Mouse (Mus musculus) brain, embryonic 14.5 days (tissue): Measurements from ENCODE around the gene Mboat2.

ENCODE experiments used
- CTCF ChIP-seq: fragments of 200-500 bp; IDR thresholded peaks from 2 replicates; pipeline ENCODE4 v1.5.1; 2012; ENCODE audit warnings: inconsistent platforms, mild to moderate bottlenecking, moderate library complexity, borderline replicate concordance; ENCODE audit not compliant: insufficient read depth, insufficient read length; ENCODE audit errors: extremely low read depth
- POLR2A ChIP-seq: fragments of 200-500 bp; IDR thresholded peaks from 2 replicates; pipeline ENCODE4 v1.6.1; 2012; ENCODE audit warnings: mild to moderate bottlenecking, inconsistent platforms, borderline replicate concordance; ENCODE audit not compliant: poor library complexity, insufficient read depth, insufficient read length, severe bottlenecking; ENCODE audit errors: extremely low read depth

- no peak for TF ChIP-seq CTCF
- TF ChIP-seq POLR2A: no peak
Measured at GRCm38 (mm10) chr12:24920861-24921260, 90.2 kb downstream of the Mboat2 start.
